Mouse (Mus musculus) liver, embryonic 13.5 days (tissue): ENCODE measurements around the gene Duoxa1. TPM values are rescaled to one million over a fixed set of nuclear protein-coding genes. Genes with fewer than 3 reads are reported as not detected.

ENCODE experiments used
- ATAC-seq: fragments of 200-750 bp; cut with Nextera tagmentation; 2 replicates; pipeline ENCODE4 v1.8.0; 2017; ENCODE audit warnings: low read depth, mild to moderate bottlenecking, moderate number of reproducible peaks, moderate library complexity
- DNase-seq: peaks from one replicate; pipeline ENCODE4 v3.0.0; 2022
- H3K27ac ChIP-seq: fragments of 300-500 bp; sonication (generic); 2 replicates; pipeline ENCODE4 v1.5.1; 2015; ENCODE audit warnings: moderate library complexity, mild to moderate bottlenecking, inconsistent platforms
- H3K27me3 ChIP-seq: fragments of 300-500 bp; sonication (generic); 2 replicates; pipeline ENCODE4 v1.6.1; 2015; ENCODE audit warnings: mild to moderate bottlenecking, inconsistent platforms
- H3K36me3 ChIP-seq: fragments of 300-500 bp; sonication (generic); 2 replicates; pipeline ENCODE4 v1.6.1; 2015; ENCODE audit warnings: mild to moderate bottlenecking, inconsistent platforms
- H3K4me1 ChIP-seq: fragments of 300-500 bp; sonication (generic); replicated peaks from 2 replicates; pipeline ENCODE4 v1.6.1; 2015; ENCODE audit warnings: inconsistent platforms
- H3K4me2 ChIP-seq: fragments of 300-500 bp; sonication (generic); 2 replicates; pipeline ENCODE4 v1.6.1; 2015; ENCODE audit warnings: inconsistent platforms, mild to moderate bottlenecking, moderate library complexity
- H3K4me3 ChIP-seq: fragments of 300-500 bp; sonication (generic); replicated peaks from 2 replicates; pipeline ENCODE4 v1.5.1; 2015; ENCODE audit warnings: mild to moderate bottlenecking, inconsistent platforms
- H3K9ac ChIP-seq: fragments of 300-500 bp; sonication (generic); 2 replicates; pipeline ENCODE4 v1.6.1; 2015; ENCODE audit warnings: mild to moderate bottlenecking, inconsistent platforms
- H3K9me3 ChIP-seq: fragments of 300-500 bp; sonication (generic); replicated peaks from 2 replicates; pipeline ENCODE4 v1.6.1; 2016; ENCODE audit warnings: inconsistent platforms
- WGBS: fragments of 180-500 bp; shearing (Covaris S2); methylation state at CpG from one replicate; pipeline ENCODE4 v1.1.7; 2015; ENCODE audit not compliant: insufficient replicate concordance; 5-methylcytosine and 5-hydroxymethylcytosine counted together
- polyA plus RNA-seq: library from polyadenylated mRNA; unstranded; fragments of >200 nt; fragmentation: Nextera tagmentation; extraction: Ambion mirVana; gene quantifications from 2 replicates; pipeline ENCODE4 v1.2.1, GENCODE M21; 2015

Duoxa1 gene
- polyA plus RNA-seq, 1 experiment from 2014 or later: not detected

- H3K27me3 ChIP-seq: peaks cover 90% of the 10 kb centered on the region
- no peaks in the 10 kb centered on the region for H3K36me3 ChIP-seq
- 8% methylated on average over 7 of the region's 7 CpGs for WGBS
- no peak for ATAC-seq
- H3K27ac ChIP-seq: no peak overlapping the region
- DNase-seq: no peak
- H3K4me1 ChIP-seq: 0 out of 2 replicates have a peak, but pooled peaks cover 5% of the 10 kb centered on the region
- H3K4me2 ChIP-seq: no peak overlapping the region
- H3K9me3 ChIP-seq: no peaks in the 10 kb centered on the region
- no peak overlapping the region for H3K9ac ChIP-seq
- H3K4me3 ChIP-seq: no peak overlapping the region
Measured at GRCm38 (mm10) chr2:122294916-122295315, 18.6 kb downstream of the Duoxa1 start.

GRCm38 (mm10) chr2:122286137-122286536 lies 27.4 kb downstream of the Duoxa1 start:
- DNase-seq (no peak), ATAC-seq (no peak)
- no peaks in the 10 kb centered on the region for H3K4me1 ChIP-seq
- no peaks in the 10 kb centered on the region for H3K36me3 ChIP-seq
- H3K9me3 ChIP-seq: 0 out of 2 replicates have a peak, but pooled peaks cover 2% of the 10 kb centered on the region
- no peak overlapping the region for H3K4me2 ChIP-seq
- 0 out of 2 replicates have a peak, but pooled peaks cover 5% of the 10 kb centered on the region for H3K27me3 ChIP-seq
- H3K27ac ChIP-seq: no peak overlapping the region
- H3K9ac ChIP-seq: no peak overlapping the region
- 49% methylated on average over 7 of the region's 7 CpGs for WGBS
- no peak overlapping the region for H3K4me3 ChIP-seq

- Histone ChIP-seq H3K9me3 (0 out of 2 replicates have a peak, but pooled peaks cover 2% of the 10 kb centered on the region), H3K27ac (no peak overlapping the region), H3K27me3 (no peaks in the 10 kb centered on the region), H3K4me1 (no peaks in the 10 kb centered on the region), H3K4me2 (no peak overlapping the region), H3K9ac (no peak overlapping the region), H3K36me3 (no peaks in the 10 kb centered on the region), H3K4me3 (no peak overlapping the region)
- 64% methylated on average over 9 of the region's 9 CpGs for WGBS
- no peak for DNase-seq
- no peak for ATAC-seq
Measured at GRCm38 (mm10) chr2:122284091-122284490, 29.4 kb downstream of the Duoxa1 start.

GRCm38 (mm10) chr2:122278769-122279168 lies 34.8 kb downstream of the Duoxa1 start:
- H3K4me1 ChIP-seq: no peaks in the 10 kb centered on the region
- no peak overlapping the region for H3K4me2 ChIP-seq
- H3K36me3 ChIP-seq: no peaks in the 10 kb centered on the region
- no peaks in the 10 kb centered on the region for H3K27me3 ChIP-seq
- ATAC-seq: no peak
- DNase-seq: no peak
- 0 out of 2 replicates have a peak, but pooled peaks cover 2% of the 10 kb centered on the region for H3K9me3 ChIP-seq
- WGBS: 69% methylated on average over 3 of the region's 3 CpGs
- no peak overlapping the region for H3K4me3 ChIP-seq
- H3K9ac ChIP-seq: no peak overlapping the region
- no peak overlapping the region for H3K27ac ChIP-seq

GRCm38 (mm10) chr2:122266407-122267193 lies 46.9 kb downstream of the Duoxa1 start:
- Histone ChIP-seq H3K4me3 (no peak overlapping the region), H3K9me3 (no peaks in the 10 kb centered on the region), H3K4me1 (peaks cover 13% of the 10 kb centered on the region), H3K4me2 (no peak overlapping the region), H3K27me3 (no peaks in the 10 kb centered on the region), H3K36me3 (peaks cover 27% of the 10 kb centered on the region), H3K27ac (0 out of 2 replicates have a peak overlapping the region, but pooled peaks have one; percentile 6), H3K9ac (no peak overlapping the region)
- 78% methylated on average over 7 of the region's 7 CpGs for WGBS
- peak; percentile 40; the same call in 1 of the 2 replicates for ATAC-seq
- no peak for DNase-seq

- Histone ChIP-seq H3K9me3 (no peaks in the 10 kb centered on the region), H3K9ac (no peak overlapping the region), H3K36me3 (peaks cover 46% of the 10 kb centered on the region), H3K27ac (no peak overlapping the region), H3K27me3 (no peaks in the 10 kb centered on the region), H3K4me1 (peaks cover 6% of the 10 kb centered on the region), H3K4me3 (no peak overlapping the region), H3K4me2 (no peak overlapping the region)
- DNase-seq: no peak
- ATAC-seq: no peak
- 84% methylated on average over 3 of the region's 3 CpGs for WGBS
Measured at GRCm38 (mm10) chr2:122264690-122265089, 48.8 kb downstream of the Duoxa1 start.

GRCm38 (mm10) chr2:122260729-122261128 lies 52.8 kb downstream of the Duoxa1 start:
- Histone ChIP-seq H3K9me3 (no peaks in the 10 kb centered on the region), H3K4me3 (no peak overlapping the region), H3K4me2 (no peak overlapping the region), H3K27me3 (no peaks in the 10 kb centered on the region), H3K36me3 (peaks cover 84% of the 10 kb centered on the region), H3K4me1 (no peaks in the 10 kb centered on the region), H3K9ac (no peak overlapping the region), H3K27ac (no peak overlapping the region)
- no peak for ATAC-seq
- DNase-seq: no peak
- WGBS: 69% methylated on average over 5 of the region's 5 CpGs

GRCm38 (mm10) chr2:122255997-122256396 lies 57.5 kb downstream of the Duoxa1 start:
- no peak overlapping the region for H3K9ac ChIP-seq
- ATAC-seq: no peak
- 90% methylated on average over 5 of the region's 5 CpGs for WGBS
- H3K27ac ChIP-seq: no peak overlapping the region
- peaks cover 80% of the 10 kb centered on the region for H3K36me3 ChIP-seq
- no peaks in the 10 kb centered on the region for H3K27me3 ChIP-seq
- no peak for DNase-seq
- H3K4me3 ChIP-seq: no peak overlapping the region
- H3K4me2 ChIP-seq: no peak overlapping the region
- no peaks in the 10 kb centered on the region for H3K4me1 ChIP-seq
- H3K9me3 ChIP-seq: no peaks in the 10 kb centered on the region

Other genes starting within 250 kb of the Duoxa1 start
- gene Spg11, start 195.3 kb downstream of the Duoxa1 start, polyA plus RNA-seq: 3.5 and 3.6 TPM in 2 replicates
- gene B2m, start 166.0 kb downstream of the Duoxa1 start, polyA plus RNA-seq: 322 and 384 TPM in 2 replicates
- not detected in 2 replicates for gene Trim69, start 153.0 kb downstream of the Duoxa1 start, polyA plus RNA-seq
- gene Patl2, start 127.5 kb downstream of the Duoxa1 start, polyA plus RNA-seq: 0.06 TPM in 2 replicates
- not detected in 2 replicates for gene Terb2, start 127.5 kb downstream of the Duoxa1 start, polyA plus RNA-seq
- gene Sord, start 79.0 kb downstream of the Duoxa1 start, polyA plus RNA-seq: 146 and 178 TPM in 2 replicates
- not detected in 2 replicates for gene Duox2, start 15.3 kb downstream of the Duoxa1 start, polyA plus RNA-seq
- gene Duoxa2, start 14.8 kb downstream of the Duoxa1 start, polyA plus RNA-seq: not detected in 2 replicates
- 0.02 TPM in 1 of 2 replicates, not detected in the other for gene Duox1, start 1.9 kb upstream of the Duoxa1 start, polyA plus RNA-seq
- gene Shf, start 55.4 kb upstream of the Duoxa1 start, polyA plus RNA-seq: 0.83 and 1.1 TPM in 2 replicates
- 0.35 and 0.48 TPM in 2 replicates for gene Slc28a2, start 112.7 kb upstream of the Duoxa1 start, polyA plus RNA-seq
- not detected in 2 replicates for gene Gm14085, start 171.2 kb upstream of the Duoxa1 start, polyA plus RNA-seq